Mouse (Mus musculus): ENCODE measurements at regions not wholly inside any gene's neighbourhood (a gene's known extent, or its start where the extent isn't known, plus 50 kb on each side); places are given as distances from the start of the nearest gene placed in this dataset.
A peak's percentile ranks its signal among the peaks of the same experiment; 100 is the strongest.

DNA sequence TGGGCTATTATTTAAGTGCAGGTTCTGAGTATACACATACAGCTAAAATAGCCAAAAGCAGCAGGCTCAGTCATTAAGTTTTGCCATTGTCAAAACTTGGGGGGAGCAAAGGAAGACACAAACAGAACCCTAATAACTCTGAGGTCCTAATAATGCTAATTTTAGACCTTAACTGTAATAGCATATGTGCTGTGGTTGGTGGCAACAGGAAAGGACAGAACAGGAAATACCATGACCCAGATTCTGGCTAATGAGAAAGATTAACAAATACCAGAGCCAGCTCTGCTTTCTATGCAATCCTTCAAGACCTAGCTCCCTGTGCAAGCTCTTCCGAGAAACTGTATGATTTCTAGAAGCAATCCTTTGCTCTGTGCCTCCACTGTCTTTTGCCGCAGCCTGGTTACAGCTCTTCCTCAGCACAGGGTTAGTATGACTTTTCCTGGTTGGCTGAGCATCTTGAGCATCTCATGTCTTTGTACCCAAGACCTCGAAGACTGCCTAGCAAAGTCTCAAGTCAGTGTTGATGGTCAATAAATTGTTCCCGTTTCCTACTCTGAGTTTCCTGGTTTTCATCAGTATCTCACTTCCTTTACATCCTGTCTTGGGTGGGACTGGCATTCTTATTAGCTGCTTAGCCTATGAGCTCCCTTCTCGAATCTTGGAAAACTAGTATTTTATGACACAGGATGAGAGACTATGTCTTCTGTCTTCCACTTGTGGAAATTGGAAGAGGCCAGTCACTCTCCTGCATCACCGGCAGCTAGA is 49.9 kb upstream of the Eed start:
- no peak for DNase-seq

DNA sequence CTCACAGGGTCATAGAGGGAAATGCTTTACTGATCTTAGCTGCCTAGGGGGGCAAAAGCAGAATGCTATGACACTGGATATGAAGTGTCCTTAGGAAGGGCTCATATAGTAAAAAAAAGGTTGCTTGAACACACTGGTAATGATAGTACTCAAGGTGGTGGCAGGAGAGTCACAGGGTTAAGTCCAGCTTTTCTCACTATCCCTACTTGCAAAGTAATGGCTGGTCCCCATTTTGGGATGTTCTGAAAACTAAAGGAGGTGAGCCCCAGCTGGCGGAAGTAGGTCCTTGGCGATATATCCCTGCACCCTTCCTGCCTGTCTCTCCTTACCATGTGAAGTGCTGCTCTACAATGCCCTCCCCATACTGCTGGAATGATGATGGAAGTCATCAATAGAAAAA is 52.3 kb upstream of the Eed start:
- no peak for DNase-seq

DNA sequence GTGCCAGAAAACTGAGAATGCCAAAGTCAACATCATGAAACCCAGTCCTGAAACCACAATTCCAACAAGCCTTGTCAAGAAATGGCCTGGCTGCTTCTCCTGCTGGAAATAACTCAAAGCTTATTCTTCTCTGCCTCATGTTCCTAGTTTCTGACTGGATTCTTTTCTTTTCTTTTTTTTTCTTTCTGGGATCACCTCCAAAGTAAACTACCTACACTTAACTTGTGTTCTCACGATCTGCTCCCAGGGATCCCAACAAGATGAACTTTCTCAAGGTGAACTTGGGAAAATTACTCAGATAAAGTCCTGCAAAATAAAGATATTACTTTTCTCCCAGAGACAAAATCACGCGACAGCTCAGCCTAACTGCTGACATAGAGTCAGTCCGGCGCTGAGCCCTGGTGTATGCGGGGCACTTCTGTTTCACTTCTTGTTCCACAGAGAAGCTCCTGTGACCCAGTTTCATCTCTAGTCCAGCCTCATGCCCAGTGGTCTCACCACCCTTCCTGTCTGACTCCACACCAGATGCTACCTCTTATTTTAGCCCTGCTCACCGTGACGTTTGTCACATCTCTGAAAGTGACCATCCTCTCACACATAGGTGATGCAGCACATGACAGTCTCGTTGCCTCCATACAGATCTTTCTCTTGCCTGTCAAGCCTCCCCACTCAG is 53.0 kb upstream of the Eed start:
- DNase-seq, result peak; percentile 29

DNA sequence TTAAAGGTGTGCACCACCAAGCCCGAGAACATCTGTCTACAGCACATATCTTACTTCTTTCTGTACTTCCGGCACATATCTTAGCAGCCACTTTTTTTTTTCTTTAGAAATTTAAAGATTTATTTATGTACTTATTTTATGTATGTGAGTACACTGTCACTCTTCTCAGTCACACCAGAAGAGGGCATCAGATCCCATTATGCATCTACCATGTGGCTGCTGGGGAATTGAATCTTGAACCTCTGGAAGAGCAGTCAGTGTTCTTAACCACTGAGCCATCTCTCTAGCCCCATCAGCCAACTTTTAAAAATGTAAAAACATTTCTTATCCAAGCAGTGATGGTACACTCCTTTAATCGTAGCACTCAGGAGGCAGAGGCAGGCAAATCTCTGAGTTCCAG is 53.7 kb upstream of the Eed start:
- DNase-seq, result no peak

DNA sequence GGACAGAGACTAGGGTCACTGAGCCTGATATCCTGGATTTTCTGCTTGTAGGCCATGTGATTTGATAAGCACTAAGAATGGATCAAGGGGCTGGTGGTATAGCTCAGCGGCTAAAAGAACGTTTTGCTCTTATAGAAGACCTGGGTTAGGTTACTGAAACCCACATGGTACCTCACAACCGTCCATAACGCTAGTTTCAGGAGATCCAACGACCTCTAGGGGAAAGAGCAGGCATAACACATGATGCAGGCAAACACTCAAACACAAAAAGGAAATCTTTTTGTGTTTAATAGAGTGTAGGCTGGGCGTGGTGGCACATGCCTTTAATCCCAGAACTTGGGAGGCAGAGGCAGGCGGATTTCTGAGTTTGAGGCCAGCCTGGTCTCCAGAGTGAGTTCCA is 54.6 kb upstream of the Eed start:
- no peak for DNase-seq

DNA sequence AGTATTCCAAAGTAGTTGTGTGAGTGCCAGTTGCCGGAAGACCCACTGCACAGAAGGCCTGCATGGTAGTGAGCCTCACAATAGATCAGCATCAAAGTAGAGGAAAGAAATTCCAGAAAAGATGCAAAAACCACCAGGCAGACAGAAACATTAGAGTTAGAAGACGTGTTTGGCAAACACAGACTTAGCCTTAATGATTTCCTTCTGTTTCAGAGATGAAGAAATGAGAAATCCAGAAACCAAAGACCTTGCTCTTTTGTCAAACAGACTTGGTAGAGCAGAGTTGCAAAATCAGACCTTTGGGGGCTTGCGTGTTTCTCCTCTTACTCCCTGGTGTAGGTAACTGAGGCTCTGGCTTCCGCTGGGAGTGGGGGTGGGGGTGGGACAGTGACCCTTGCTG is 57.0 kb upstream of the Eed start:
- DNase-seq, result no peak

DNA sequence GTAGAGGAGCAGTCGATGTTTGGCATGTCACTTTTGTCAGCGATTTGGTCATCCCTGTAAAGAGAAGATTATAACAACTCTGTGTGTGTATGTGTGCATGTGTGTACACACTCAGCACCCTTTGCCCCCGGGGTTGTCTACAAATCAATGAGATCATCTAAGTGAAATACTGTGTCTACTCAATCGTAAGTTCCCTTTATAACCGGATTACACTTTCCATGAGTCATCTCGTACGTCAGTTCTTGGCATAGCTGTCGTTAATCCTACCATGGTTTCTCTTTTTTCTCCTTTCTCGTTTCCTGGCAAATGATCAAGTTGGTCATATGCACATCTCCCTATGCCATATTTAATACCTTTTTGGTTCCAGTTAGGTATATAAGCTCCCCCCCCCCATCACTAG is 58.7 kb upstream of the Eed start:
- no peak for DNase-seq

DNA sequence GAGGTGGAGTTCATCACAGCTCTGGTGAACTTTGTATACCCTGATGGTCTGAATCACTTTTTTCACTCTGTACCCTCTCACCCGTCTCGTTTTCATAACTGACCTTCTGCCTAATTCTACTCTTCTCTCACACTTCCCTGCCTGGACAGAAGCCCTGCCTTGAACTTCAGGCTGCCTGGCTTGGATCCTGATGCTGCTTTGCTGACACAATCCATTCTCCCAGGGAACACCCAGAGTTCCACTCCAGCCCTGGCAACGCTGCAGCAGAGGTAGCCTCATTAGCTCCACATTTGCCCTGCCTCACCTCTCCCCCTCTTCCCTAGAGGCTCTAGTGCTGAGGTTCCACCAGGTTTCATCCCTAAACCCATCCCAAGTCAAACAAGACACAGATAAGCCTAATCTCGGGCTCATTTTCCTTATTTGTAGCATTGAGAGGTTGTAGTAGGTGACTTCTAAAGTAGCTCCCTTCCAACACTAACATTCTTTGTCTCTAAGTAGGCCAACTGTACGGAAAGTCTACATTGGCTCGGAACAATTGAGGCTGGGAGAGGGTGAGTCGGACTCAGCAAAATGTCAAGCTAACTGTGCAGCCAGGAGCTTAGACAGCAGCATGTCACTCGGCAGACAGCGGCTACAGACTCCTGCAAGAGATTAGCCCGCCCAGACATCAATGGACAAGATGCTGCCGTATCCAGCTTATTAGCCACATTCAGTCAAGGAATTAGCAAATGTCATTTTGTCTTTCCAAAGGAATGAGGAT is 60.0 kb upstream of the Eed start:
- DNase-seq, result no peak

DNA sequence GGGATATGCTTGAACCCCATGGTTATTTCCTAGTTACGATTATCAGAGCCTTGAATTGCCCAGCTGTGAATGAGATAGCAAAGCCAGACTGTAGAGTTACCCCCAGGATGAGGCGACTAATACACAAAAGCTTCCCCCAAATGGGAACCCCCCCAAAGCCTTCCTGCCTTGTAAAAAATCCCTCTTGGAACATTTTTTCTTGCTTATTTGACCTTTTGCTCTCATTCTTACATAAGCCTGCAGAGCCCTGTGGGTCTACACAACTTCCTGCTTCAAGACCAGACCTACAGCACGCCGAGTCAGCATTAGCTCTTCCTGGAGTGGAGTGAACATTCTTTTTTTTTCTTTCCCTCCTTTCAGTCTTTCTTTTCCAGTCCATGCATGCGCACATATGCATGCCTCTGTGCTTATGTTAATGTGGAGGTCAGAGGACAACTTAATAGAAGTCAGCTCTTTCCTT is 60.8 kb upstream of the Eed start:
- no peak for DNase-seq

DNA sequence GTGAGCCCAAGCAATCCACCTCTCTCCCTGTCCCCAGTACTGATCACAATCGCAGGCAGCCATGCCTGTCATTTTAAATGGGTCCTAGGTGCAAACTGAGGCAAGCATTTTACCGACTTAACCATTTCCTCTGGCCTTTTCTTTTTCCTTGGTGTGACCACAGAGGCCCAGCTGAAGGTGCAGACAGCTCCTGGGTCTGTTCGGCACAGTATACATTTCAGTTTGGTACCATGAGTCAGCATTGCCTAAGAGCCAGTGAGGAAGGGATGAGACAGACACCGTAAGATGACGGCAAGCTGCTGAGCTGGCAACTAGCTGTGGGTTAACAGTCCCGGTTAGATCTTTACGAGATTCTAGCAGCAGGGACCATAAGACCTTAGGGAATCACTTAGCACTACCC is 61.6 kb upstream of the Eed start:
- no peak for DNase-seq

DNA sequence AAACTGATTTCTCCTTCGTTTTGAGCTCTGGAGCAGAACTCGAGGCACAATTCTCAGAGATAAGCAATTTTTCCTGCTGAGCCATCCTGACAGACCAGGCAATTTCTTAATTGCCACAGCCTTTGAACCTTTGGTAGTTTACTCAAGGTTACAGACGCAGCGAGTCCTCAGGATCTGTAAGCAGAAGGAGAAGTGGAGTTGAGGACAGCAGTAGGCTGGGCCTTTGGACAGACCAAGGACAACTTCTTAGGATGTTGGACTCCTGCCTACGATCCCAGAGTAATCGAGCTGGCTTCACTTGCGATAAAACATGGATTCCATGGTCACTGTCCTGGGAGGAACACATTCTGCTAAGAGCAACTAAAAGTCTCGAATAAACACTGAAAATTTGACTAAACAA is 62.7 kb upstream of the Eed start:
- no peak for DNase-seq

DNA sequence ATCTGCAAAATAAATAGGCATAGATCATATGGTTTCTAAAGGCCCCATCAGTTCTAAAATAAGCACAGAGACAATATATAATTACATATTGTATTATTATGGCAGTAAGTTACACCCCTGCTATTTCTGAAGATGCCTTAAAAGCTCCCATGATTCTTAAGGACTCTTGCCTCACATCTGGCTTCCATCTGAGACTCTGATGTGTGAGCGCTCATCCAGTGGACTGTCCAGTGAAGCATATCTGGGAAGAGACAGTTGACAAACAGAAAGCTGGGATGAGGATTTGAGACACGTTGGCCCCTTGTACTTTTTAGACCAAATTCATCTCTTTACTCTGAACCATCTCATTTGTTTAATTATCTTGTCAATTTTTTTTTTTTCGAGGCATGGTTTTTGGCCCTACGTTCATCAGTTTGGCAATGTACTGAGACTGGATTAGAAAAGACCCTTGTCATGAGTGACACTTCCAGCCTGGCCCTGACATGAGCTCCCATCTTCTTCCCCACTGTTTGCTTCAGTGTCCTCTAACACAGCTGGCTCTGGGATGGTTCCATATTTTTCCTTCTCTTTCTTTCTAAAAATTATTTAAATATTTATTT is 63.4 kb upstream of the Eed start:
- DNase-seq, result no peak

DNA sequence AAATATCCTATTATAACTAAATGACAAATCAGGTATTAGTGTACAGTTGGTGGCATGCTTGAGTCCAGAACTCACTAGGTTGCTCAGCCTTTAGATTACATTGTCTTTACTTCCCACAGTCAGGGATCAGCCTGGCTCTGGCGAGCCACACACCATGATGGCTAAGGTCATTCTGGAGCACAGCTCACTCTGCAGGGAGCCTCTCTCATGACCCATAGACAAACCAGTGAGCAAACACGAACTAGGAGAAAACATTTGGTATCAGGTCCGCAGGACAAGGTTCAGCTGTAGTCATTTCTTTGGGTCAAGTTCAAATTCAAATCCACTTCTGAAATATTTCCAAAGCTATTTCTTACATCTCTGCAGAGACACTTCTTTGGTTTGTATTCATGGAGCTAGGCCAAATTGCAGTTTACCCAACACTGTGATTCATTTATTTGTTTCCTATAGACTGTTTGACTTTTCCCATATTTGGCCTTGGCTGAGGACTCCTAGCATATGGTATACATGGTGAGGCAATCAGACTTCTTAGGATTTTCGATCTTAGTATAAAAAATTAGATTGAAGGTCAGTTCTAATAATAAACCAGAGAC is 64.5 kb upstream of the Eed start:
- DNase-seq, result no peak

DNA sequence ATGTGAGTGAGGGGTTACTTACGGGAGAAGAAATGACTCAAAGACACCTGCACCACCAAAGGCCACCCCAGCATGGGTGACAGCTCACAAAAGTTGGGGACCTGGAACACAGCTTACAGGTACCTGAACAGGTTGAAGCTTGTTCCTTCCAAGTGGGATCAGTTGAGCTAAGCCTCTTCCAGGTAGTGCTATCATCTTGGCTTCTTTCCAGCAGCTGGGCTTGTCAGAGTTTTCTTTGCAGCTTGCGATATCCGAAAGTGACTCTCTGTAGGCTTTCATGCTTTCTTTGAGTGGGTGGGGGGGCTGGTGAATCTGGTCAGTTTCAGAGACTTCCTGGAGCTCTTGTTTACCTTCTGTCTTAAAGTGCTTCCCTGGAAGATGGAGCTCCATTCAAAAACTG is 65.4 kb upstream of the Eed start:
- no peak for DNase-seq

DNA sequence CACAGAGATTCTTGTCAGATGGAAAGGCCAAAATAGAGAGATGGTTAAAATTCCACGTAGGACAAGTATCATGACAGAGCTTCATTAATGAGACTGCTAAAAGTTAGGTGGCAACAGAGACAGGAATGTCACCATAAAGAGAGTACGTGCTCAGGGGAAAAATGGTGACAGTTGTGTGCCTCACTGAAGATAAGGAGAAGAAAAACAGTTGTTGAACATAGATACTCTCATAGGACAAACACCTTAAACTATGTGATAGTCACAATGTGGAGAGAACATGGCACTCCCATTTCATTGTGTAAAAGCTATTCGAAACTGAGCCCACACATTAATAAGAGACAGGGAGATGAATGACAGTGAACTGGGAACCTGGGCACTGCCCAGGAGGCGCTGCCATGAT is 66.1 kb upstream of the Eed start:
- DNase-seq, result no peak

DNA sequence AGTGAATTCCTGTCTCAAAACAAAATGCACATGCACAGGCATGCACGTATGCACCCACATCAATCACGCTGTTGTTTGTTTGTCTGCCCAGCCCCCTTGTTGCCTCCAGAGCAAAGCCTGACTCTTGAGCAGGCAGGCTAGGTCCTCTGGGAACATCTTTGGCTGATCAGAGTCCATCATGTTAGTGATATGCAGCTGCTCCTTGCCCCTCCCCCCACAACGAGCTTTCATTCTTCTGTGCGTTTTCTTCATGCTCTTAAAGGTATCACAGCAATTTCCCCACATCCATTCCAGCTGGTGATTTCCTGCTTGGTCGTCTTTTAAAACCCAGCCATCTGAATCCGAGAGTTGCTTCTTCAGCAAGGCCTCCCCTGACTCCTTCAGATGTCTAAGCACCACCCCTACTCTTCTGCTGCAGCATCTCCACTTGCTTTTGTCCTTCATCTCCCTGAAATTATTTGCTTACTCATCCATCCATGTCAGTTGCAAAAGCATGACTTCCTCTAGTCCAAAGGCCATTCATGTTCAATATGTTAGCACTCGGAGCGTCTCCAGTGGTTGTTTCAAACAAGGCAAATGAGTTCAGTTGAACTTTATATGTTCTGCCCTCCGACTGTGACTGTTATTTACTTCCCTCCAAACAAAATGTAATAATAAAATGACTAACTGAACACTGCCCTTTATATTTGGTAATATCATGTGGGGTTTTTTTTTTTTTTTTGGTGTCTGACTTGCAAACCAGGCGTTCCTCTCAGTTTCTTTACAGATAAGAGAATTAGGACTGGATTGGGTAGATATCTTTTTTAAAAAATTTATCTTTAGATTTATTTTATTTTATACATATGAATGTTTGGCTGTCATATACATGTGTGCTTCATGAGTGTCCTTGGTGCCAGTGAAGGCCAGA is 67.9 kb upstream of the Eed start:
- DNase-seq, result no peak

DNA sequence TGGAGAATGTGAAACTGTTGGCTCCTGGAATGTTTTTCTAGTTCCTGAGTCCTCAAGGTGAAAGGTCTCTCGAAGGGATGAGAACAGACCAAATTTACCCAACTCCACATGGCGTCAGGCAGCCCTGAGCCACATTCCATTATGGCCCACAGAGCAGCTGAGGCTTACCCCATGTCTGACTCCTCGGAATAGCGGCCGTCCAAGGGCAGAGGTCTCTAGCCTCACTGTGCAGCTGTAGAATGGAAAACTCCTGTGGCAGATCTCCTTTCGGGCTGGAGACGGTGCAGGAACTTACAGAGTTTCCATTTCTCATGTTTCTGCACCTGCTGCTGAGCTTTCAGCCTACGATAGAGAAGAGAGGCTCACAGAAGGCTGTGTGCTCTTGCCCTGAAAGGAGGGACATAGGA is 69.1 kb upstream of the Eed start:
- DNase-seq, result no peak

DNA sequence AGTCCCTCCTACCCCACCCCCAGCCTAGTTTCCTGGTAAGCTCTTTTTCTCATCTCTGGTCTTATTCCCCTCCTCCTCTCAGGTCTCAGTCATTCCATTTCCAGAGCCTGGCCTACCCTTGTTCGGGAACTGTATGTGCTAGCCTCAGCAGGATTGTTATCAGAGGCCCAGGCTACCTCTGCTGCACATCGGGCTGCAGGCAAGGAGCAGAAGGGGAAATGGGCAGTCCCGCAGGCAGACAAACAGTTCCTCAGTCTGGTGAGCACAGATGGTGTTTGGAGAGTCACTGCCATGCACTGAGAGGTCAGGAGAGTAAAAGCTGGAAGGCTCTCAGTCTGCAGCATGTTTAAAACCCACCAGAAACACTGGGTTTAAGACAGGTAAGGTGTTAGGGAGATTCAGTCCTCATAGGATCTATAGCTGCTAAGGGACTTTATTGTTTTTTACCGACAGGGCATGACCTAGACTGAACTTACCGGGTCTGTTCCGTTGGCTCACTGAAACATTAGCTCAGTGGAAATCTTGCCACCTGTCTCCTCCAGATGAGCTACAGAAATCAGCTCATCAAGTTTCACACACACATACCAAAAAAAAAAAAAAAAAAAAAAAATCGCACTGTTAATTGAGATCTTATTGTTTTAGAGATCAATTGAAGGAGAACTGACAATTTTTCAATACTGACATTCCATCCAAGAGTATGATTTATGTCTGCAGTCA is 74.2 kb upstream of the Eed start:
- DNase-seq, result no peak

DNA sequence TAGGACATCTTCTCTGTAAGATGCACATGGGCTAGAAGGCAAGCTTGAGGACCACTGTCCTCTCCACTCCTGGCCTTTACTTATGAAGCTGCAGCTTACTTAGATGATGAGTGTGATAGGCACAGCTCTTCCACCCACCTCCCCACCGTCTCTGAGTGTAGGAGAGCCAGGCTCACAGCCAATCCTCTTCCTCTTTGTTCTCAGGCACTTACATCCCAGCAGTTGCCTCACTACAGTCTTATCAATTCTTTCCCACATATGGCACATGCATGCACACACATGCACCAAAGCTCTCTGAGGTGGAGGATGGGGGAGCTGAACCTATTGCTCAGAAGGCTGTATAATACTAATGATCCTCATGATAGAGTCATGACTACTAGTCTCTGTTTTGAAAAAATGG is 72.1 kb upstream of the Picalm start:
- no peak for DNase-seq

DNA sequence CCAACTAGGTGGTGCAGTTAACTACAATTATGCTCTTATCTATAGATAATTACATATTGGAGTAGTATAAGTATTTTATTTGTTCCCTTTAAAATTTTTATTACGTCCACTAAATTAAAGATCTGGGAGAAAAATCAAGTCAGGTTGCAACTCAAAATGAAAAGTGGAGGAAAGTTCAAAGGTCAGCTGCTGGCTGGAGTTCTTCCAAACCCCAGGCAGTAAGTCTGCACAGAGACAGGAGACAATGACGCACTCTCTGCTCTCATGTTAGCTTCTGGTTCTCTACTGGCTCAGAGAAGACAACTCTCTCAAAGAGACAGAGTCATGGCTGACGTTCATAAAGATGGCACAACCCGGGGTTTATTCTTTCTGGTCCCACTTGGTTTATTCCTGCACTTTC is 71.4 kb upstream of the Picalm start:
- no peak for DNase-seq

DNA sequence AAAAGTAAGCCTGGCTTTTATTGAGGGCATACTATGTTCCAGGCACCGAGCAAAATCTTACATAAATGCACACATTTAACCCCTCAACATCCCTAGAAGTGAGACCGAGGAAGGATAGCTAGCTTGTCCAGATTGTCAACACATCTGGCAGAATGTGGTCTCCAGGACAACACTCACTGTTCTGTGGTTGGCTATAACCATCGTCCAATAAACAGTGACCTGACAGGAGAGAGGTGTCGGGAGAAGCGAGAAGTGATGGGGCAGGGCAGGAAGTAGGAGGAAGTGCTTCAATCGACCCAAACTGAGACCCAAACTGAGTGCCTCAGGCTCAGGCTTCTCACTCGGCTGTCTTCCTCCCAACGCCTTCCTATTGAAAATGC is 70.8 kb upstream of the Picalm start:
- no peak for DNase-seq
